Mouse (Mus musculus) kidney, adult 11 months (tissue): ENCODE results near the gene Foxq1.

ENCODE experiments used
- DNase-seq: peaks from one replicate; pipeline ENCODE4 v3.0.0; 2022

Gene Foxq1

DNA sequence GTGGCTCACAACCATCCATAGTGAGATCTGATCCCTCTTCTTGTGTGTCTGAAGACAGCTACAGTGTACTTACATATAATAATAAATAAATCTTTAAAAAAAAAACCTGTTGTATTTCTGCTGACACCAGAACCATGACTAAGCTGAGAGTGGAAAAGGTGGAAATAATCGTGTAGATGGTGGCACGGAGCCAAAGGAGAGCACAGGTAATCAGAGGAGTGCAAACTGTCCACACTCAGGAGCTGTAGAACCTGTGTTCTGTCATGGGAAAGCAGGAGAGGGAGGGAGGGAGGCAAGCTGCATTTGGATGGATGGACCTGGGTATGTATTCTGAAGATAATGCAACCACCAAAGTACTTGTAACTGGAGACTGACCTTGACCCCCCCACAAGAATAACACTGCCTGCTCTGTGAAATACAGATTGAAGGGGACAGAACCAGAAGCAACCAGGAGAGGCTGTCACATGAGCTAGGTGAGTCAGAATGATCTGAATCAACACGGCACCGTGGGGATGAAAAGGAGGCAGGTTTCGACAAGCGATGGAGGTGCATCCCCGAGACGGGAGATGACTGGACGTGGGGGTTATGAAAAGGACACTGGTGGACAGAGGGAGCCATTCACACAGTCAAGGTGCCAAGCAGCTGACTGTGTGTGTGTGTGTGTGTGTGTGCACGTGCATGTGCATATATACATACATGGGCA is 17.0 kb downstream of the Foxq1 start:
- DNase-seq, result no peak

- no peak for DNase-seq
Measured at GRCm38 (mm10) chr13:31574627-31575026, 18.7 kb downstream of the Foxq1 start.

DNA sequence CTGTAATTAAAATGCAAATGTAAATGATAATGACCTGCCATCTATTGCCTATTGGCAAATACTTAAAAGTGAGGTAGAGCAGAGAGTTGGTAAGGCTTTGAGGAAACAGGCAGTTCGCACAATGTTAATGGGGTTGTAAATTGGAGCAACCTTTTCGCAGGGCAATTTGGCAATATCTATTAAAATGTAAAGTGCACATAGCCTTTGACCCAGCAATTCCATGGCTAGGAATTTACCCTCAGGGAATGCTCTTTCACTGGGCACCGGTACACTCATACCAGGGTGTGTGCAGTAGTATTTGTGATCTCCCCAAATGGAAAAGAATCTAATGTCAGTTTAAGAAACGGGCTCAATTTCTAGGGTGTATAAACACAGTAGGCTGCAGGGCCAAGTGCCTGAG is 20.8 kb downstream of the Foxq1 start:
- DNase-seq, result peak; percentile 36

DNA sequence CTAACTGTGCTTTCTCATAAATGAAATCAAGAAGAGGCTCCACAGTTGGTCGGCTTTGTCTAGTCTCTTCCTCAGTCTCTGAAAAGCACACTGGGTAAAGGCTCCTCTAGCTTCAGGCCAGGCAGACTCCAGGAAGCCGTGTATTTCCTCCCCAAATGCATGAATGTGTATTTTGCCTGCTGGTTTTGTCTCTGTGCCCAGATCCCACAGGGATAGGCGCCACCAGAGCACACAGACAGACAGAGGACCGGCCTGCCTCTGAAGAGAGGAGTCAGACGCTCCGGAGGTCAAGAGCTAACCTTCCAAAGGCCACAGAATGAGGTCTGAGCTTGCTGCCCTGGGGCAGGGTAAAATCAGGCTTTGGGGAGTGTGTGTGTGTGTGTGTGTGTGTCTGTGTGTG is 21.6 kb downstream of the Foxq1 start:
- DNase-seq, result no peak

DNA sequence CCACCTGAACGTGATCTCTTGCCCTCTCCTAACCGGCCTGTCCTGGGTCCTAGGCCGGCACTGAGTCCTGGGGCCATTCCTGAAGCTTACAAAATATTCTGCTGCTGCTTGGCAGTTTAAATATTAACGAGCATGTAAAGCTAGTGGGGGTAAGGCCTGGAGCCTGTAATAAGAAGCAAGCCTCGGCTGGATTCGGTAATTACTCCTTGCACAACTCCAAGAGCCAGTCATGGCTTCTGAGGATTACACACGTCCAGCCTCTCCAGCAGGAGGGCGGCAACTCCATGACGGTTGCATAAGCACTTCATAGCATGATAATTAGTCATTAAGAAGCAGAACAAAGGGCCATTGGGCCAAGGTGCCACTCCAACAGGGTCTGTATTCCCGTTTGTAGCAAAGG is 22.5 kb downstream of the Foxq1 start:
- peak; percentile 85 for DNase-seq

- peak; percentile 61 for DNase-seq
Measured at GRCm38 (mm10) chr13:31579866-31580265, 23.9 kb downstream of the Foxq1 start.

DNA sequence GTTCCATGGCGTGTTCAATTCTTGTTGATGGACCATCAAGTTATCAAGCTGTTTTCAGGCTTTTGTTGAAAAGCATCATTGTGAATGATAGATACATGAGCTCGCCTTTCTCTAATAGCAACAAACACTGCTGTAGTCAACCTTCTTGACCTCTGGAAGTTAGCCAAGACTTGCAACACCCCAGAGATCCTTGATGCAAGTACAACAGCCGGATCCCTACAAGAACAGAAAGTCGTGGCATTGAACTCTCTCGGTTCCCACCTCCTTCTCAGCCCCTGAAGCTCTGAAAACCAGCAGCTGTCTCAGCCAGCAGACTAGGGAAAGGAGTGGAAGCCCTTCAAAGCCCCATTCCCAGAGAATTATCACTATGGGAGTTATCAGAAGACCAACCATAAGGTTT is 31.4 kb downstream of the Foxq1 start:
- DNase-seq, result no peak

DNA sequence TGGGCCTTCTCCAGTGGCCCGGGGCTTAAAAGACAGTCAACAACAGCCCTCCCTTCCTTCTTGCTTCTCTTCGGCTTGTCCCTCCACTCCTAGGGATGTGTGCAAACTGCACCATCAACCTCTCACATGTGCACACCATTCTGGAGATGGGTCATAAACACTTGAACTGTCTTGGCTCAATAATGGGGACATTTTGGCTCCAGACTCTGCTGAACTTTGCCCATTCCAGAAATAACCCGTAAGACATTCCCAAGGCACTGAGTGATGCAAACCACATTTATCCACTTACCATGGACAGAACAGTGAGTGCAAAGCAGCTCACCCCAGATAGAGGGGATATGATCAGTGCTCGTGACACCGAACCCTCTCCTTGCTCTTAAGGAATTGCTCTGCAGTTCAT is 43.6 kb downstream of the Foxq1 start:
- no peak for DNase-seq

DNA sequence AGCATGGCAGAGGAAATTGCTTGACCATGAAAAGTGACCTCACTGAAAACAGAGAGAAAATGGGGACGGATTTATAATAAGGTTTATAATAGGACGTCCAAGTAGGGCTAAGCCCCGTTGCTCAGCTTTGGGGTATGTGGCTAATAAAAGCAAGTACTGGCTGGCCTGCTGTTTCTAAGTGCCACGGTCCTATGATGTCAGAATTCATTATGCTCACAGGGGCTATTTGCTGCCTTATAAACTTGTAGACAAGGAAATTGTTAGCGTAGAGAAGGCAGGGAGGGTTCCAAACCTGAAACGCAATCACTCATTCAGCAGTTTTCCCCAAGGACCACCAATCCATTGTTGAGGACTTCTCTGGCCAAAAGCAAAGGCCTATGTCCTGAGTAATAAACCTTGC is 48.0 kb downstream of the Foxq1 start:
- no peak for DNase-seq
